Comparison of ENCODE assay signal across 24 mouse cellular contexts in genomic region chr9:103088661-103089060, GRCm38 (mm10).
"Had no signal": no experiment of that assay in that cellular context is flagged by ENCODE, and none has a peak within 500 bp of the region (broad histone marks: within the 10 kb centered on the region; RNA-seq: fewer than 3 reads in every experiment).

No protein-coding gene starts in this region.

- ATAC-seq: hindbrain, postnatal 0 days; intestine, embryonic 16.5 days had no signal

- DNase-seq: gastrocnemius, postnatal 14 days; gastrocnemius, postnatal 36 days; heart, adult 18-20 months; heart, postnatal 10 days; heart, postnatal 36 days; kidney, adult 11 months; kidney, adult 2 months; kidney, adult 9 months; kidney, postnatal 14 days; liver had no signal

- H3K36me3 ChIP-seq: heart, embryonic 10.5 days; heart, embryonic 12.5 days; hindbrain, embryonic 13.5 days; hindbrain, embryonic 15.5 days; kidney, embryonic 15.5 days; limb, embryonic 10.5 days; limb, embryonic 12.5 days had no signal

- H3K9ac ChIP-seq: heart, embryonic 12.5 days; hindbrain, embryonic 13.5 days; hindbrain, embryonic 15.5 days; kidney, embryonic 15.5 days; limb, embryonic 12.5 days; liver, embryonic 14.5 days had no signal

- H3K4me2 ChIP-seq: heart, embryonic 12.5 days; hindbrain, embryonic 13.5 days; hindbrain, embryonic 15.5 days; kidney, embryonic 15.5 days; limb, embryonic 12.5 days; liver, embryonic 11.5 days had no signal

- H3K27ac ChIP-seq: heart, embryonic 10.5 days; hindbrain, embryonic 13.5 days; hindbrain, embryonic 15.5 days; hindbrain, postnatal 0 days; kidney, embryonic 15.5 days; kidney, postnatal 0 days; layer of hippocampus, adult 2 months; left cerebral cortex, adult 2 months; limb, embryonic 10.5 days; limb, embryonic 12.5 days; liver, embryonic 14.5 days had no signal

- H3K27me3 ChIP-seq: hindbrain, embryonic 13.5 days; hindbrain, embryonic 15.5 days had no signal

- H3K4me1 ChIP-seq: heart, embryonic 12.5 days had no signal

- H3K9me3 ChIP-seq: heart, embryonic 10.5 days; heart, embryonic 12.5 days; hindbrain, embryonic 13.5 days; hindbrain, embryonic 15.5 days; kidney, embryonic 15.5 days; limb, embryonic 10.5 days; limb, embryonic 12.5 days had no signal

- H3K4me3 ChIP-seq: heart, embryonic 10.5 days; heart, embryonic 12.5 days; hindbrain, embryonic 13.5 days; hindbrain, embryonic 15.5 days; kidney, embryonic 15.5 days; layer of hippocampus, adult 2 months; left cerebral cortex, adult 2 months; limb, embryonic 10.5 days; limb, embryonic 12.5 days had no signal
